Mouse (Mus musculus) stomach, postnatal 0 days (tissue): ENCODE measurements around the gene Rps6ka1.

Experiments
- CTCF ChIP-seq: IDR thresholded peaks from 2 replicates; pipeline ENCODE4 v1.5.1; 2016; ENCODE audit warnings: antibody characterized with exemption, low read depth, mild to moderate bottlenecking, moderate library complexity
- EP300 ChIP-seq: optimal IDR thresholded peaks from 2 replicates; pipeline ENCODE3; 2016; ENCODE audit warnings: antibody characterized with exemption

DNA sequence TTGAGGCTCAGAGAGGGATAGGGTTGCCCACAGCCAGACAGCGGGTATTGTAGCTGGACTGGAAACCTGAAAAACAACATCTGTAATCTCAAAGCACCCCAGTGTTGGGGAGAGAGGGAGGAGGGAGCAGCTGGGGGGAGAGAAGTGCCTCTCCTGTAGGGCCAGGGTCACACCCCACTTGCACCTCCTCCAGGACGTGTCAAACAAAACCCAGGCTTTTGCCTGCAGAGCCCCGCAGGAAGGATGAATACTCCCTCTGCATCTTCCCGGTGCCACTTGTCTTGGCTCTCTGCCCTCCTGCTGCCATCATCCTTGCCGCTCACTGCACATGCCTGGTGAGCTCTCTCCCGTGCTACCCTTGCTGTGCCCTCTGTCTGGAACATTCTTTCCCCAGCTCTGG lies 10.6 kb upstream of the Rps6ka1 start:
- TF ChIP-seq EP300 (no peak), CTCF (no peak)
